In the genomic region with DNA sequence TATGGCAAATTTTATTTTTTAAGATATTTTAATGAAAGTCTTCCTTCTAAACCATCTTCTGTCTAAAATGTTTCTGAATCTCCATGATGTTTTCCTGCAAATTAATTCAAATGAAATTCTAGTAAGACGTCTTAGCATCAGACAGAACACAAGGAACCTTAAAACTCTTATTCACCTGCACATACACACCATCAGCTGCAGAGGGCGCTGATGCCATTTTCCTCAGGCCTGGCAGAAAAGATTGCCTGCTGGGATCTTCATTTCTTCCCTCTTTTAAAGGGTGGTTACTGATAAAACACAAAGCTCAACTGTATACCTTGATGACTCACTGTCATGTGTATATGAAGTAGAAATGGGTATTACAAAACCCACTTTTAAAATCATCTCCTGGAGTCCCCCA, we compare ENCODE assay signal across 10 mouse cellular contexts. TPM values are rescaled to one million over a fixed set of nuclear protein-coding genes. Genes with fewer than 3 reads are reported as not detected.
DNase-seq lines count a peak whose midpoint lies in the region; ATAC-seq and TF ChIP-seq lines count a peak whose summit lies in the region.
"Had no signal": no experiment of that assay in that cellular context is flagged by ENCODE, and none has a peak within 500 bp of the region (broad histone marks: within the 10 kb centered on the region; RNA-seq: fewer than 3 reads in every experiment).

No protein-coding gene starts in this region.

- H3K4me1 ChIP-seq in lung, embryonic 14.5 days (ENCODE audit: insufficient read depth), result 0 out of 2 replicates have a peak, but pooled peaks cover 3% of the 10 kb centered on the region
- peaks cover 2% of the 10 kb centered on the region; the same call in 1 of the 2 replicates for H3K4me1 ChIP-seq in small intestine, adult 2 months (ENCODE audit: control insufficient read depth, insufficient read depth, insufficient read length, low read length)
- peaks cover 8% of the 10 kb centered on the region for H3K4me1 ChIP-seq in forebrain, embryonic 12.5 days

- H3K4me2 ChIP-seq in lung, embryonic 14.5 days, result no peak overlapping the region
- H3K4me2 ChIP-seq in forebrain, embryonic 12.5 days, result no peak overlapping the region
- H3K4me2 ChIP-seq: hindbrain, embryonic 15.5 days had no signal

- H3K9me3 ChIP-seq in lung, embryonic 14.5 days (ENCODE audit: low read depth, low read length), result no peaks in the 10 kb centered on the region
- no peaks in the 10 kb centered on the region for H3K9me3 ChIP-seq in forebrain, embryonic 12.5 days
- H3K9me3 ChIP-seq: hindbrain, embryonic 15.5 days had no signal

- ATAC-seq in lung, embryonic 14.5 days (ENCODE audit: insufficient read depth), result no peak
- ATAC-seq in forebrain, embryonic 12.5 days (ENCODE audit: low FRiP score), result no peak

- no peak for TF ChIP-seq POLR2A in small intestine, adult 2 months (IDR thresholded peaks at IDR 0.05; ENCODE audit: low read depth, low read length)

- WGBS in lung, embryonic 14.5 days, result 12% methylated on average over 2 of the region's 2 CpGs
- WGBS in small intestine, adult 2 months, result 6% methylated on average over 2 of the region's 2 CpGs
- WGBS in forebrain, embryonic 12.5 days, result 5% methylated on average over 2 of the region's 2 CpGs

- peaks cover 36% of the 10 kb centered on the region for H3K27me3 ChIP-seq in lung, embryonic 14.5 days (ENCODE audit: insufficient read depth, low read length)
- peaks cover 26% of the 10 kb centered on the region for H3K27me3 ChIP-seq in small intestine, adult 2 months (ENCODE audit: control insufficient read depth, insufficient read depth, low read length)
- peaks cover 33% of the 10 kb centered on the region for H3K27me3 ChIP-seq in forebrain, embryonic 12.5 days

- H3K36me3 ChIP-seq in lung, embryonic 14.5 days (ENCODE audit: insufficient read depth), result no peaks in the 10 kb centered on the region
- H3K36me3 ChIP-seq in small intestine, adult 2 months (ENCODE audit: control insufficient read depth, insufficient read depth, low read length), result no peaks in the 10 kb centered on the region
- H3K36me3 ChIP-seq in forebrain, embryonic 12.5 days (replicated peaks), result no peaks in the 10 kb centered on the region
- H3K36me3 ChIP-seq: hindbrain, embryonic 15.5 days had no signal

- peak; percentile 22 for DNase-seq in gastrocnemius, adult 18-20 months (ENCODE audit: low spot score)
- no peak for DNase-seq in gastrocnemius, postnatal 4 days (ENCODE audit: low spot score in 2 of 2)
- DNase-seq in lung, embryonic 14.5 days, result peak; percentile 70
- no peak for DNase-seq in lung, postnatal 36 days
- DNase-seq in R1 (ENCODE audit: low read depth, low spot score), result peak; percentile 57
- peak; percentile 61 to 65 for DNase-seq in kidney, postnatal 4 days

- H3K9ac ChIP-seq in lung, embryonic 14.5 days, result no peak overlapping the region
- no peak overlapping the region for H3K9ac ChIP-seq in forebrain, embryonic 12.5 days
- H3K9ac ChIP-seq: hindbrain, embryonic 15.5 days had no signal

- no peak overlapping the region for H3K27ac ChIP-seq in lung, embryonic 14.5 days (ENCODE audit: low read depth)
- no peak overlapping the region for H3K27ac ChIP-seq in small intestine, adult 2 months (ENCODE audit: insufficient read depth, low read depth, low read length)
- no peak overlapping the region for H3K27ac ChIP-seq in forebrain, embryonic 12.5 days
- H3K27ac ChIP-seq: hindbrain, embryonic 15.5 days had no signal

- TF ChIP-seq CTCF in lung, embryonic 14.5 days (IDR thresholded peaks at IDR 0.05; ENCODE audit: low read depth), result peak; percentile 81
- TF ChIP-seq CTCF in small intestine, adult 2 months (IDR thresholded peaks at IDR 0.05; ENCODE audit: extremely low read depth, insufficient read length, insufficient replicate concordance, low read depth, low read length), result peak; percentile 58; the same call in 1 of the 2 replicates

- no peak overlapping the region for H3K4me3 ChIP-seq in lung, embryonic 14.5 days (ENCODE audit: low read depth, low read length)
- no peak overlapping the region for H3K4me3 ChIP-seq in small intestine, adult 2 months (ENCODE audit: low read depth, low read length)
- H3K4me3 ChIP-seq in forebrain, embryonic 12.5 days (replicated peaks), result no peak overlapping the region
- H3K4me3 ChIP-seq: hindbrain, embryonic 15.5 days; myocyte had no signal

RNA-seq across cellular contexts. Expression of gene Aldh1a2, which starts 4.7 kb away (rescaled TPM):
- 1 to 10 TPM; 1.8 to 8.9 TPM for total RNA-seq in gastrocnemius, adult 18-20 months (2021)
- total RNA-seq in gastrocnemius, postnatal 4 days (2021), result 10 to 100 TPM; 28.0 to 31.1 TPM
- 41.7 and 47.9 TPM in 2 replicates for polyA plus RNA-seq in lung, embryonic 14.5 days (2014; fragmentation: Nextera tagmentation; extraction: Ambion mirVana)
- 5.7 and 6.2 TPM in 2 replicates for polyA plus RNA-seq in small intestine, adult 2 months (2012; rRNA removed)
- 5.7 TPM in 2 replicates for polyA plus RNA-seq in forebrain, embryonic 12.5 days (2016; fragmentation: Nextera tagmentation; extraction: Ambion mirVana)

RNA-seq across cellular contexts. Expression of gene Aqp9, which starts 42.4 kb away (rescaled TPM):
- under 1 TPM in 1 of 2 experiments, not detected in 1; 0.24 TPM for total RNA-seq in gastrocnemius, adult 18-20 months (2021)
- under 1 TPM in 1 of 2 experiments, not detected in 1; 0.86 TPM for total RNA-seq in gastrocnemius, postnatal 4 days (2021)
- 0.18 and 0.42 TPM in 2 replicates for polyA plus RNA-seq in lung, embryonic 14.5 days (2014; fragmentation: Nextera tagmentation; extraction: Ambion mirVana)
- 0.06 and 0.10 TPM in 2 replicates for polyA plus RNA-seq in small intestine, adult 2 months (2012; rRNA removed)
- 0.08 and 0.93 TPM in 2 replicates for polyA plus RNA-seq in forebrain, embryonic 12.5 days (2016; fragmentation: Nextera tagmentation; extraction: Ambion mirVana)

Comparison
In these comparisons a context has a peak if more than half of its experiments do, and no peak if none do; other contexts are left out.
1. DNase-seq: peak in gastrocnemius, adult 18-20 months (single experiment), lung, embryonic 14.5 days (single experiment), R1 (single experiment) and kidney, postnatal 4 days (2 of 2); none in gastrocnemius, postnatal 4 days (0 of 2) and lung, postnatal 36 days (single experiment).